Mouse (Mus musculus) T-cell, adult 66 days (primary cell): ENCODE results near the gene Grb10. TPM values are rescaled to one million over a fixed set of nuclear protein-coding genes. Genes with fewer than 3 reads are reported as not detected.

Source experiments
- total RNA-seq, 2 experiments: library from RNA; stranded (reverse); gene quantifications; 3 replicates in 1 of 2; 4 replicates in 1 of 2; pipeline ENCODE4 v1.2.4; 2023

The Grb10 gene
- 1 to 10 TPM; 1.0 to 2.2 TPM for total RNA-seq

DNA sequence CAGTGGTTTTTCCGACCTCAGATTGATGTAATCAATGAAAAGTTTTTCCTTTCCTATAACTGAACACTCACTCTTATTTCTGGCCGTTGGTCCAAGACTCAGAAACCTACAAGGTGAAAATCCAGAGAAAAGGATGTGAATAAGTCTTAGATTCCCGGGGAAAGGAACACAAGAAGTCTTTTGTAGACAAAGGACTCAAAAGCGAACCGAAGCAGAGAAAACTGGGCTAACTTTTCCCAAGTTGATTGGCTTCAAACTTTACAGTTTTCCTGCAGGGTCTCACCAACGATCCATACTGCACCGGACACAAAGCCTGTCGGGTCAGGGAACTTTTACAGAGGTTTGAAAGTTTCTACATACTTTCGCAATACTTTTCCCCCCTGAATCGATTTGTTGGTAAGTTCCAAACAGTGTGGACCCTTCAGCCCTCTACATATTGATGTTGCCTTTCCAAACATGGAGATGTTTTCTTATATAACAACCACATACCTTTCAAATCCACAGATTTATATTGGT, at the start of gene Grb10:
Gene Grb10, minus strand, starts transcription at position 214 of the 516 bp plus-strand sequence.

DNA sequence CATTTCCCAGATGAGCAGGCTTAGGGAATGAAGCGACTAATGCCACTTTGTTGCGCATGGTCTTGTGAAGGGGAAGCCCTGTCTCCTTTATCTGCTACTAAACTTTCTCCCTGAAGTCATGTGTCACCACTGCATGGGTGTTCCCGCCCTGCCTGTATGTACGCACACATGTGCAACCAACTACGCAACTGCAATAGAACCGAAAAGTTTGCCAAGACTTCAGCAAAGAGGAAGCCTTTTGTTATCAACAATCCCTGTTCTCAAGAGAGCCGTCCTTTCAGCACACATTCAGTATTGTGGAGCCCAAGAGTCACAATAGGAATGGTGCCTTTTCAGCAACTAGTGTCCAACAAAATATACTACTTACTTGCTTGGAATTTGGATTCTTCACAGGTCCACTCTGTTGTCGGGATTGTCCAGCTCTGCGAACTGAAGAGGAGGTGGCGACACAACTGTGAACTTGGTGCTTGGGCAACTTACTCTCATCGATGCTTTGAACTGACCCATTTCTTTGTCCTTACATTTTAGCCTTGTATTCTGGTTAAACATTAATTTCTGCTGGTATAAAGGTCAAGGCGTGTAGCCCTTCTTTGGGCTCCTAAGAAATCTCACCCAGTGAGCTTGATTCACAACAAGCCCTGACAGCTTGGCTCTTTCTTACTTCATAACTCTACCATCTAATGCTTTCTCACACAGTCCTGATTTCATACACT, 140.7 kb downstream of the Grb10 start, which contains the start of gene Ddc:
Gene Ddc, minus strand, starts transcription at position 500 of the 713 bp plus-strand sequence.

Other genes starting within 250 kb of the Grb10 start
- 1 to 10 TPM; 1.8 to 3.2 TPM for gene Fignl1, start 229.7 kb downstream of the Grb10 start, total RNA-seq
- 1 to 10 TPM in 1 of 2 experiments, under 1 TPM in 1; 0.77 to 2.7 TPM for gene Ddc, start 140.5 kb downstream of the Grb10 start, total RNA-seq